Mouse (Mus musculus) CD4-positive naive resting alpha-beta T cell, adult 76 days (primary cell): ENCODE data around the gene Foxi3. TPM values are rescaled to one million over a fixed set of nuclear protein-coding genes. Genes with fewer than 3 reads are reported as not detected.

Source experiments
- total RNA-seq: library from RNA; stranded (reverse); gene quantifications from one replicate; pipeline ENCODE4 v1.2.4, GENCODE M21; 2023

Foxi3 gene
- total RNA-seq = not detected

DNA sequence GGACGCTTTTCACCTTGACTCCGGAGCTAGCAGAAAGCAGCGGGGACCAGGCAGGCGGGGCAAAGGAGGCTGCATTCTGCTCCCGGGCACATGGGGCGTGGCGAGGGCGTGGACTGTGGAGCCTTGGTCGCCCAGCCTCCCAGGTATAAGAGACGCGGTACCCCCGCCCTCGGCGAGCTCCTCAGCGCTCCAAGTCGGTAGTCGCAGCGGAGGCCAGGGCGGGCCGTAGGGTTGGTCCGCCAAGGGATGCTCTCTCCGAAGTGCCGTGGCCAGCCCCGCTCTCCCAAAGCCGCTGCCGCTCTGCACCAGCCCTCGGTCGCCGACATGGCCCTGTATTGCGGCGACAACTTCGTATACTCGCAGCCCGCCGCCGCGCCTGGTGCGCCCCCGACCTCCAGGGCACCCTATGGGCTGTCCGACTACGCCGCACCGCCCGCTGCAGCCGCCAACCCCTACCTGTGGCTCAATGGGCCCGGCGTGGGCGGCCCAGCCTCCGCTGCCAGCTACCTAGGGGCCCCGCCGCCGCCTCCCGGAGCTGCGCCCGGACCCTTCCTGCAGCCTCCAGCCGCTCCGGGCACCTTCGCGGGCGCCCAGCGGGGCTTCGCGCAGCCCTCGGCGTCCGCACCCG is at the start of gene Foxi3:
Foxi3 (plus strand) TSS at position 247 of the 628 bp plus-strand sequence.

DNA sequence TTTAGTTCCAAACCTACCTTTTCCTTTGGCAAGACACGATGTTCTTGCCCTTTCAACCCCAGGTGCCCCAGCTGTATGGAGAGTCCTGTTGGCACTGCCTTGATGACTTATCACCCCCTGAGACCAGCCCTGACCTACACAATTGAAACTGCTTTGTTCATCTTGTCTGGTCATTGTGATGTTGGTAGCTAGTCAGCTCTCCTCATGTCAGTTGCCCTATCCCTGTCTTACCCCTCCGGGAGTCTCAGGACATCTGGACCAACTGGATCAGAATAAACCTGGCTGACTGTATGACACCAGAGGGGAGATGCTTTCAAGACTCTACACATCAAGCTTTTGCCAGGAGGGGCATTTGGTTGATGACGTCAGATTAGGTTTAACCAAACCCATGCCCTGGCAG is 37.5 kb upstream of the Foxi3 start, which contains the start of gene Tex37:
Tex37 (minus strand) TSS at position 101 of the 400 bp plus-strand sequence.

Other genes with a start within 250 kb of the Foxi3 start
- gene Rpia, start 164.3 kb upstream of the Foxi3 start, total RNA-seq = 29.1 TPM
- 210 TPM for gene Eif2ak3, start 112.0 kb upstream of the Foxi3 start, total RNA-seq
- gene Tex37, start 37.6 kb upstream of the Foxi3 start, total RNA-seq = not detected
- gene Thnsl2, start 187.9 kb downstream of the Foxi3 start, total RNA-seq = 1.6 TPM
- gene Fabp1, start 243.3 kb downstream of the Foxi3 start, total RNA-seq = not detected